Mouse (Mus musculus): ENCODE measurements at regions not wholly inside any gene's neighbourhood (a gene's known extent, or its start where the extent isn't known, plus 50 kb on each side); places are given as distances from the start of the nearest gene placed in this dataset.

DNA sequence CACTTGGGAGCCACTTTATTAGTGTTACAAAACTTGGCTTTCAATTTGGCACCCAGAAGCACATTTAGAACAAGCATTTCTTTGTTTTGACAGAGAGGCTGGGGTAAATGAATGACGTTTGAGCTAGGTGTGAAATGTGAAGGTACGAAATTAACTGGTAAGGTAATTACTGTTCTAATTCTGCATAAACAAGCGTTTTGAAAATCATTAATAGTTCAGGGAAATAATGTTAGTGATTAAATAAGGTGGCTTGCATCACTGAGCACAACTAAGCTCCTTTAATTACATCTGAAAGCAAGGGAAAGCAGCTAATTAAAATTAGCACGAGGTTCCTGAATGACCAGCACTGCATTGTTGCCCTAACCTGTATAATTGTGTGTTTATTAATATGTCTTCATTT is 529.9 kb upstream of the Pkn2 start:
- H3K4me3 ChIP-seq (replicated peaks; ENCODE audit: control insufficient read depth, low read depth, low read length): no peak overlapping the region
- 81% methylated on average over 4 of the region's 4 CpGs for WGBS
- H3K27ac ChIP-seq (ENCODE audit: control insufficient read depth, insufficient read depth, low read depth, low read length, poor library complexity): no peak overlapping the region
- TF ChIP-seq CTCF (IDR thresholded peaks at IDR 0.05; ENCODE audit: control insufficient read depth, insufficient read depth, low read length): no peak
- no peak for TF ChIP-seq POLR2A (IDR thresholded peaks at IDR 0.05; ENCODE audit: borderline replicate concordance, control insufficient read depth, low read depth, low read length)
- no peaks in the 10 kb centered on the region for H3K4me1 ChIP-seq (ENCODE audit: control insufficient read depth, insufficient read depth, low read length)

DNA sequence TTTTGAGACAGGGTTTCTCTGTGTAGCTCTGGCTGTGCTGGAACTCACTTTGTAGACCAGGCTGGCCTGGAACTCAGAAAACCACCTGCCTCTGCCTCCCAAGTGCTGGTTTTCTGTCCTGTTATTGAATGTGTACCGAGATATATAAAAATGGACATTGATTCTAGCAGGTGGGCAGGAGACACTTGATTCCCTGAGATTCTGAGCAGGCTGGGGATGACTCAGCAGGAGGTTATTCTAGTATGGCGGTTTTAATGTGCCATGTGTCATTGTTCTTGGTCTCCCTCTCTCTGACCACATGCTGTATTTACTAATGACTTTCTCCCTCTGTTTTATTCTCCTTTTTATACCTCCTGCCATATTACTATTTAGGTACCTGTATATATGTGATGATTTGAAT is 517.2 kb upstream of the Pkn2 start:
- Histone ChIP-seq H3K4me1 (ENCODE audit: control insufficient read depth, insufficient read depth, low read length) (no peaks in the 10 kb centered on the region), H3K4me3 (replicated peaks; ENCODE audit: control insufficient read depth, low read depth, low read length) (no peak overlapping the region), H3K27ac (ENCODE audit: control insufficient read depth, insufficient read depth, low read depth, low read length, poor library complexity) (no peak overlapping the region)
- 78% methylated on average over 2 of the region's 2 CpGs for WGBS
- TF ChIP-seq CTCF (IDR thresholded peaks at IDR 0.05; ENCODE audit: control insufficient read depth, insufficient read depth, low read length): no peak
- TF ChIP-seq POLR2A (IDR thresholded peaks at IDR 0.05; ENCODE audit: borderline replicate concordance, control insufficient read depth, low read depth, low read length): no peak

DNA sequence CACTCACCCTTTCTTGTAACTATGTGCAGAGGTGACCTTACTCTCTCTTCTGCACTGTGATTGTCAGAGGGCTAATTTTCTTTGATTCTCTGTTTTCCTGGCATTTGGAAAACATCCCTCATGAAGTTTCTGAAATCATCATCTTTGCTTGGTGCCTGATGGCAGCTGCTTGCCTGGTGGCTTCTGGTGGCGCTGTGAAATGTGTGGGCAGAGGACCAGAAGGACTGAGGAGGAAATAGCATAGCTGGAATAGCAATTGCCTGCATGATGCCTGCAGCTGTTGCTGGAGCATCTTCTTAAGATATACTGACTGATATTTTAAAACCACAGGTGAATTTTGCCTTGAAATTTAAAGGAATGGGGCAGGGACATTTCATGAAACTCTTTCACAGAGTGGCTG is 502.6 kb upstream of the Pkn2 start:
- WGBS: 74% methylated on average over 1 of the region's 1 CpGs
- TF ChIP-seq CTCF (IDR thresholded peaks at IDR 0.05; ENCODE audit: control insufficient read depth, insufficient read depth, low read length): no peak
- TF ChIP-seq POLR2A (IDR thresholded peaks at IDR 0.05; ENCODE audit: borderline replicate concordance, control insufficient read depth, low read depth, low read length): no peak

DNA sequence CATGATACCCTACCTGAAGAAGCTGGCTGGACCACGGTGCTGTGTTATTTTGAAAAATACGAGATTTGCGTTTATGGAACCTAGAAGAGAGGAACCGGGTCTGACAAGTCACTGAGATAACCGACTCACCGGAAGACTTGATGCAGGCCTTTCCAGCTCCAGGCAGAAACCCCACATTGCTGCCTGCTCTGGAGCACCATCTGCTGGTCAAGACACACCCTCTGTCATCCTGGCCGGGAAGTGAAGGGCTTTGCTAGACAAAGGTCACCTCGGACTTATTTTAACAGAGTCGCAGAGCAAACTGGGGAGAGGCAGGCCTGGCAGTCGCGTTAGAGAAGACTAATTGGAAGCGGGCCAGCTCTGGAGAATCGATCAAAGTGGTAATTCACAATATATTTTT is 497.4 kb upstream of the Pkn2 start:
- TF ChIP-seq POLR2A (IDR thresholded peaks at IDR 0.05; ENCODE audit: borderline replicate concordance, control insufficient read depth, low read depth, low read length) (no peak), CTCF (IDR thresholded peaks at IDR 0.05; ENCODE audit: control insufficient read depth, insufficient read depth, low read length) (peak; percentile 67)
- no peak overlapping the region for H3K27ac ChIP-seq (ENCODE audit: control insufficient read depth, insufficient read depth, low read depth, low read length, poor library complexity)
- WGBS: 6% methylated on average over 13 of the region's 13 CpGs
- H3K4me3 ChIP-seq (replicated peaks; ENCODE audit: control insufficient read depth, low read depth, low read length): no peak overlapping the region
- H3K4me1 ChIP-seq (ENCODE audit: control insufficient read depth, insufficient read depth, low read length): no peaks in the 10 kb centered on the region

More for the DNA sequence above, 502.6 kb upstream of the Pkn2 start:
- H3K27ac ChIP-seq (ENCODE audit: control insufficient read depth, insufficient read depth, low read depth, low read length, poor library complexity): no peak overlapping the region
- H3K4me1 ChIP-seq (ENCODE audit: control insufficient read depth, insufficient read depth, low read length): no peaks in the 10 kb centered on the region
- H3K4me3 ChIP-seq (replicated peaks; ENCODE audit: control insufficient read depth, low read depth, low read length): no peak overlapping the region

DNA sequence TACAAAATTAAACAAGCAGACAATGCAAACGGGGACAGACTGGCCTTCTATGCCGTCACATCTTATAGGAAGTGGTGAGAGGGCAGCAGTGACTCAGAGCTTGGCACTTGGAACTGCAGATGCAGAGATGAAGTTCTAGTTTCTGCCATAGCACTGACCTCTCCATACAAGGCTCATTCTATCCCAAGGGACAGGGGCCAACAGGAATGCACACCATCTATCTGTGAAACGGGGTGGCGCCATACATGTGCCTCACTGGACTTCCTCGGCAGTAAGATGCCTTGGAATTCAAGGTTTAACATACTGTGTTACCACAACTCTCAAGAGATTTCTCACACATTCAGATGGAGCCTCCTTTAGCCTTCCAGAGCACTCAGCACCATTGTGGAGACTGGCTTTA is 495.6 kb upstream of the Pkn2 start:
- TF ChIP-seq POLR2A (IDR thresholded peaks at IDR 0.05; ENCODE audit: borderline replicate concordance, control insufficient read depth, low read depth, low read length) (no peak), CTCF (IDR thresholded peaks at IDR 0.05; ENCODE audit: control insufficient read depth, insufficient read depth, low read length) (no peak)
- H3K27ac ChIP-seq (ENCODE audit: control insufficient read depth, insufficient read depth, low read depth, low read length, poor library complexity): no peak overlapping the region
- no peaks in the 10 kb centered on the region for H3K4me1 ChIP-seq (ENCODE audit: control insufficient read depth, insufficient read depth, low read length)
- 65% methylated on average over 5 of the region's 5 CpGs for WGBS
- H3K4me3 ChIP-seq (replicated peaks; ENCODE audit: control insufficient read depth, low read depth, low read length): no peak overlapping the region

DNA sequence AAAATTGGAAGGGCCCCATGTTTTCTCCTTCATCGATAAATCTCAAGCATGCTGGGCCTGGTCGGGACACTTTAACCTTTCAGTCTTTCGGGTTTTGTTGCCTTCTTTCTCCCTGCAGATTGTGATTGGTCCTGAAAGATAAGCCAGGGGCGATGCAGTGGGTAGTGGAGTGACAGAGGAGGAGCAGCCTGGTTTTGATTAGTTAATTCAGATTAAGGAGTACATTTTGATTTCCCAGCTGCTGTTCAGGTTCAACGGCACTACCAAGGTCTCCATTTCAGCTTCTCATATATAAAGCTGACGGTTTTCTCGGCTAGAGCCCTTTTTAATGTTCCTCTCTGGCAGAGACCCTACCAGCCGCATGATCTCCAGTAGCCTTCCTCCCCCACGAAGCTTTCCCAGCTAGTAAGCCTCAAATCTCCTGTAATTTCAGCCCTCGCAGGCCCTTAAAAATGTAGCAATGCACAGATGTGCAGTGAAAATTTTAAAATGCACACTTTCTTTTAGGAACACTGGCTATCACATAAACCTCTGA is 493.8 kb upstream of the Pkn2 start:
- TF ChIP-seq CTCF (IDR thresholded peaks at IDR 0.05; ENCODE audit: control insufficient read depth, insufficient read depth, low read length) (no peak), POLR2A (IDR thresholded peaks at IDR 0.05; ENCODE audit: borderline replicate concordance, control insufficient read depth, low read depth, low read length) (no peak)
- H3K4me1 ChIP-seq (ENCODE audit: control insufficient read depth, insufficient read depth, low read length): no peaks in the 10 kb centered on the region
- no peak overlapping the region for H3K27ac ChIP-seq (ENCODE audit: control insufficient read depth, insufficient read depth, low read depth, low read length, poor library complexity)
- 76% methylated on average over 10 of the region's 10 CpGs for WGBS
- H3K4me3 ChIP-seq (replicated peaks; ENCODE audit: control insufficient read depth, low read depth, low read length): no peak overlapping the region

DNA sequence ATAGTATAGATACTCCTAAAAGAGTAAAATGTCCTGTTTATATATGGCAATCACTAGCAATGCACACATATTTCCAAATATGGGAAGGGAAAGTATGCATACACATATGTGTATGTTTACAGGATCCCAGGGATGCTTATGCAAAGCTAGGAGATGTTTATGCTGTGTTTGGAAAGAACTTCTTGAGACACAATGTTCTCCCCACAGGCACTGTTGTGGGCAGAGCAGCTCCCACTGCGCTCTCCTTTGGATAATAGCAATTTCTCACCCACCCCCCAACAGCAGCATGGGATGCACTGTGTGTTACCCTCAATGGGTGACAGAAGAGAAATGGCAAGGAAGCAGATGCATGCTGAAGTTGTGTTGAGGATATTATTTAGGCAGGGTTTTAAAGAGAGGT is 491.7 kb upstream of the Pkn2 start:
- 80% methylated on average over 1 of the region's 1 CpGs for WGBS
- no peaks in the 10 kb centered on the region for H3K4me1 ChIP-seq (ENCODE audit: control insufficient read depth, insufficient read depth, low read length)
- no peak overlapping the region for H3K27ac ChIP-seq (ENCODE audit: control insufficient read depth, insufficient read depth, low read depth, low read length, poor library complexity)
- no peak overlapping the region for H3K4me3 ChIP-seq (replicated peaks; ENCODE audit: control insufficient read depth, low read depth, low read length)
- TF ChIP-seq POLR2A (IDR thresholded peaks at IDR 0.05; ENCODE audit: borderline replicate concordance, control insufficient read depth, low read depth, low read length) (no peak), CTCF (IDR thresholded peaks at IDR 0.05; ENCODE audit: control insufficient read depth, insufficient read depth, low read length) (no peak)

DNA sequence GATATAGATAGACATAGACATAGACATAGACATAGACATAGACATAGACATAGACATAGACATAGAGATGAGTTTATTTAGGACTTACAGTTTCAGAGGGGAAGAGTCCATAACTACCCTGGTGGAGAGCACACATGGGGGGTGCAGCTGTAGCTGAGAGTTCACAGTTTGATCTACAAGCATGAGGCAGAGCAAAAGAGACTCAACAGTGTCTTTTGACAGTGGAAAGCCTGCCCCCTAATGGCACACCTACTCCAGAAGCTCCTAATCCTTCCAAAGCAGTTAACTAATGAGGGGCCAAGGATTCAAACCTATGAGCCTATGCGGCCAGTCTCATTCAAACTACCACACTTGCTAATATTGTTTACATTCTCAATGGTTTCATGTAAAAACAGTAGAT is 487.2 kb upstream of the Pkn2 start:
- WGBS: 88% methylated on average over 1 of the region's 1 CpGs

DNA sequence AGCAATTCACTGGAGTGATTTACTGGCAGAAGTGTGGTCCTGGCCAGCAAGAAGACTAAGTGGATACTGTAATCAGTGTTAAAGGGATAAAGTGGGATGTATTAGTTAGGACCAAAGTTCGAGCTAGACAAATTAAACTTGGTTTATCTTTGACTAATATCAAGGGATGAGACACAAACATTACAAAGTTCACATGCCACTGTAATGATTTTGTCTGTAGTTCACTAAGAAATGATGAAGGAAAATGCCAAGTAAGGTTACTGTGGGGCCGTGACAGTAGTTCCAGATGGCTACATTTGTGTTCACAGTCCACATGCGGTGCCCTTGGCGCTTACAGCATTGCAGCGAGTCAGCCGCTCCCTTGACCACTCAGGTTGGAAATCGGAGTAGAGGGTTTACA is 458.2 kb upstream of the Pkn2 start:
- no peak overlapping the region for H3K4me3 ChIP-seq (replicated peaks; ENCODE audit: control insufficient read depth, low read depth, low read length)
- no peaks in the 10 kb centered on the region for H3K4me1 ChIP-seq (ENCODE audit: control insufficient read depth, insufficient read depth, low read length)
- no peak overlapping the region for H3K27ac ChIP-seq (ENCODE audit: control insufficient read depth, insufficient read depth, low read depth, low read length, poor library complexity)
- TF ChIP-seq CTCF (IDR thresholded peaks at IDR 0.05; ENCODE audit: control insufficient read depth, insufficient read depth, low read length) (no peak), POLR2A (IDR thresholded peaks at IDR 0.05; ENCODE audit: borderline replicate concordance, control insufficient read depth, low read depth, low read length) (no peak)
- WGBS: 87% methylated on average over 7 of the region's 7 CpGs

More for the DNA sequence above, 487.2 kb upstream of the Pkn2 start:
- H3K27ac ChIP-seq (ENCODE audit: control insufficient read depth, insufficient read depth, low read depth, low read length, poor library complexity): no peak overlapping the region
- TF ChIP-seq CTCF (IDR thresholded peaks at IDR 0.05; ENCODE audit: control insufficient read depth, insufficient read depth, low read length): no peak
- TF ChIP-seq POLR2A (IDR thresholded peaks at IDR 0.05; ENCODE audit: borderline replicate concordance, control insufficient read depth, low read depth, low read length): no peak
- H3K4me1 ChIP-seq (ENCODE audit: control insufficient read depth, insufficient read depth, low read length): no peaks in the 10 kb centered on the region
- no peak overlapping the region for H3K4me3 ChIP-seq (replicated peaks; ENCODE audit: control insufficient read depth, low read depth, low read length)
